Mouse (Mus musculus) C2C12 (cell line): ENCODE data around the gene Olfr1410.

Experiments
- CEBPB ChIP-seq: IDR thresholded peaks from one replicate; pipeline ENCODE4 v1.6.1; 2011; ENCODE audit warnings: low read depth, mild to moderate bottlenecking, control low read depth, moderate library complexity
- CTCF ChIP-seq: IDR thresholded peaks from one replicate; pipeline ENCODE4 v1.5.1; 2011; ENCODE audit not compliant: control insufficient read depth, insufficient read depth, insufficient read length
- MAX ChIP-seq: IDR thresholded peaks from one replicate; pipeline ENCODE4 v1.6.1; 2011; ENCODE audit warnings: mild to moderate bottlenecking, control low read depth
- USF1 ChIP-seq: IDR thresholded peaks from one replicate; pipeline ENCODE4 v1.6.1; 2011; ENCODE audit warnings: low read depth, mild to moderate bottlenecking, control low read depth, moderate library complexity

DNA sequence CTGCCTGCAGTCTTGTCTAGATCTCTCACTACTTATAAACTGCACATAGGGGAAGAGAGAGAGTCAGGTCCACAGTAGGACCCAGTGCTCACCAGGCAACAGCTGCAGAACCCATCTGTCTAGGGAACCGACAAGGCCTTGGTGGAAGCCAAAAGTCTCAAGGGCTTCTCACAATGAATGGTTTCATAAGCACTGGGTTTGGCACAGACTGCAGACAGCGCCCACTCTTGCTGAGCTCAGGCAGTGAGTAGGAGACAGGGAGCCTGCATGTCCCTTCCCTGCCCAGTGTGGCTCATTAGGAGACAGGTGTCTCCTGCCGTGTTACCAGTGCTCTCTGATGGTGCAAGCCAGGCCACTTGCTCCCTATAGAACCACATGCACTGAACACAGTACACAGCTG is 32.6 kb downstream of the Olfr1410 start:
- TF ChIP-seq CTCF (no peak), USF1 (no peak), MAX (no peak), CEBPB (no peak)
